Mouse (Mus musculus) urinary bladder, postnatal 10 days (tissue): ENCODE measurements around the gene 2610507B11Rik.

ENCODE experiments used
- DNase-seq: peaks from one replicate; pipeline ENCODE4 v3.0.0; 2022; ENCODE audit warnings: low spot score

2610507B11Rik gene

GRCm38 (mm10) chr11:78289146-78289763 lies 27.7 kb downstream of the 2610507B11Rik start:
- DNase-seq: no peak

- DNase-seq: no peak
Observed at GRCm38 (mm10) chr11:78290654-78291053, 29.1 kb downstream of the 2610507B11Rik start, which contains the start of gene BC030499. TSS of gene BC030499 (plus strand) at chr11:78290841.

- no peak for DNase-seq
Observed at GRCm38 (mm10) chr11:78294585-78294984, 33.0 kb downstream of the 2610507B11Rik start.

GRCm38 (mm10) chr11:78300917-78301316 lies 39.4 kb downstream of the 2610507B11Rik start:
- no peak for DNase-seq

GRCm38 (mm10) chr11:78301357-78302084 lies 40.0 kb downstream of the 2610507B11Rik start, which contains the start of gene Spag5:
TSS of gene Spag5 (plus strand) at chr11:78301529.
- peak; percentile 45 for DNase-seq

GRCm38 (mm10) chr11:78305272-78305671 lies 43.7 kb downstream of the 2610507B11Rik start:
- no peak for DNase-seq

GRCm38 (mm10) chr11:78310861-78311511 lies 49.4 kb downstream of the 2610507B11Rik start:
- no peak for DNase-seq

- DNase-seq: no peak
Observed at GRCm38 (mm10) chr11:78313662-78314061, 52.1 kb downstream of the 2610507B11Rik start.

GRCm38 (mm10) chr11:78318411-78318810 lies 56.9 kb downstream of the 2610507B11Rik start:
- no peak for DNase-seq

- no peak for DNase-seq
Observed at GRCm38 (mm10) chr11:78322076-78322831, 60.7 kb downstream of the 2610507B11Rik start.

GRCm38 (mm10) chr11:78322860-78323259 lies 61.3 kb downstream of the 2610507B11Rik start, which contains the start of gene Aldoc:
TSS of gene Aldoc (plus strand) at chr11:78322968.
- no peak for DNase-seq

GRCm38 (mm10) chr11:78324000-78324785 lies 62.6 kb downstream of the 2610507B11Rik start:
- no peak for DNase-seq

- no peak for DNase-seq
Observed at GRCm38 (mm10) chr11:78324965-78325364, 63.4 kb downstream of the 2610507B11Rik start.

- DNase-seq: no peak
Observed at GRCm38 (mm10) chr11:78327215-78327614, 65.7 kb downstream of the 2610507B11Rik start.

- DNase-seq: peak; percentile 81
Observed at GRCm38 (mm10) chr11:78327634-78328511, 66.3 kb downstream of the 2610507B11Rik start, which contains the start of gene Pigs. TSS of gene Pigs (plus strand) at chr11:78328415.

- no peak for DNase-seq
Observed at GRCm38 (mm10) chr11:78328512-78329056, 67.0 kb downstream of the 2610507B11Rik start.

- no peak for DNase-seq
Observed at GRCm38 (mm10) chr11:78332676-78333075, 71.1 kb downstream of the 2610507B11Rik start.

- DNase-seq: no peak
Observed at GRCm38 (mm10) chr11:78333992-78334391, 72.4 kb downstream of the 2610507B11Rik start.

GRCm38 (mm10) chr11:78337040-78337439 lies 75.5 kb downstream of the 2610507B11Rik start:
- no peak for DNase-seq
